Mouse (Mus musculus): Measurements from ENCODE around the gene Shf.

DNA sequence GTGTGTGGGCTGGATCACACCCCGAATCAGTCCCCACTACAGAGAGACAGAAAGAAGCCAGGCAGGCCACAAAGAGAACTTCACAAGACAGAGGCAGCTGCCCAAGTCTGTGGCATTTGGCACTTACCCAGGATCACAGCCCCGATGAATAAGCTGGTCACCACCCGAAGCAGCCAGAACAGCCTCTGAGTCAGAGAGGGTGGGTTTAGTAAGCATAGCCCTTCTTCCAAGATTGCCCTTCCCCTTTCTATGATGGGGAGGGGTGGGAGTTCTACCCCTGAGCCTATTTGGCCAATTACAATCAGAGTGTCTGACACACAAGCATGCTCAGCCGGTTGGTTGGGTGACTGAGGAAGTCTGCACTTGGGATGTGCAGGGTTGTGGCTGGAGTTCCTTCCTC, 62.8 kb downstream of the Shf start:
- TF ChIP-seq CTCF (IDR thresholded peaks at IDR 0.05; ENCODE audit: borderline replicate concordance, insufficient read depth, low read length) (no peak), POLR2A (IDR thresholded peaks at IDR 0.05; ENCODE audit: low read depth, low read length) (no peak; the same call in 1 of the 2 replicates)

Data from embryonic fibroblast, embryonic 13.5 days (primary cell).